Mouse (Mus musculus) T-helper 2 cell (primary cell): ENCODE results near the gene Otol1.

Experiments used
- in situ Hi-C: fragments of 300-600 bp; cut with MboI, MseI; formaldehyde crosslinking; loops from one replicate; pipeline ENCODE4 v1.15.1; 2025; ENCODE audit warnings: high pct_unique_total_duplicates

The Otol1 gene

DNA sequence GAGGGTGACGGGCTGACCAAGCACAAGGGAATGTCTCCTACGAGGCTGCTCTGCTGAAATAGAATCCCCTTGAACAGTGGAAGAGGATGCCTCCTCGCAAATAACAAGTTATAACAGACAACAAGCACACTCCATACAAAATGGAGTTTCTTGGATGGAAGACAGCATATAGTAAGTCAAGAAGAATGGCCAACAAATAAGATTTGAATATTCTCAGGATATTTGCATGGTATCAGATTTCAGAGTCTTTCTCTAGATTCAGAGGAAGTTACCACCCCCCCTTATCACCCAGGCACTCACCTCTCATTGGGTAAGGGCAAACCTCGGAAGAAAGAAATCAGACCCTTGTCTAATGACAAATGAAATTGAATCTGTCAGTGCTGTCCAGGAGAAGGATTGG, at the start of gene Otol1:
TSS of gene Otol1 (plus strand) at position 301 of the 400 bp plus-strand sequence.
- in situ Hi-C loops, result no loop called here

DNA sequence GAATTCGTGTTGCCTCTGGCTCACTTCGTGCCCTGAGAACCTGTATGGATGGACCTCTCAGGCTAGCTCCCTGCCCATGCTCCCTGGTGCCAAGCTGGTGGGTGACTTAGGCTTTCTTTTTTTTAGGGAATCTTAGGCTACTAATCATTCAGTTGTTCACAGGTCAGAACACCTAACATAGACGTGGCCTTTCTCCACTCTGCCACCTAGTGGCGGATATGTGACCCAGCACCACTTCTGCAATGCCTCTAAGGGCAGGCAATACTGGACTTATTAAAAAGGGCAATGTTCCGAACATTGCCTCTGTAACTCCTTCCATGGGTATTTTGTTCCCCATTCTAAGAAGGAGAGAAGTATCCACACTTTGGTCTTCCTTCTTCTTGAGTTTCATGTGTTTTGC, 45.2 kb upstream of the Otol1 start:
- in situ Hi-C loops, result no loop called here

DNA sequence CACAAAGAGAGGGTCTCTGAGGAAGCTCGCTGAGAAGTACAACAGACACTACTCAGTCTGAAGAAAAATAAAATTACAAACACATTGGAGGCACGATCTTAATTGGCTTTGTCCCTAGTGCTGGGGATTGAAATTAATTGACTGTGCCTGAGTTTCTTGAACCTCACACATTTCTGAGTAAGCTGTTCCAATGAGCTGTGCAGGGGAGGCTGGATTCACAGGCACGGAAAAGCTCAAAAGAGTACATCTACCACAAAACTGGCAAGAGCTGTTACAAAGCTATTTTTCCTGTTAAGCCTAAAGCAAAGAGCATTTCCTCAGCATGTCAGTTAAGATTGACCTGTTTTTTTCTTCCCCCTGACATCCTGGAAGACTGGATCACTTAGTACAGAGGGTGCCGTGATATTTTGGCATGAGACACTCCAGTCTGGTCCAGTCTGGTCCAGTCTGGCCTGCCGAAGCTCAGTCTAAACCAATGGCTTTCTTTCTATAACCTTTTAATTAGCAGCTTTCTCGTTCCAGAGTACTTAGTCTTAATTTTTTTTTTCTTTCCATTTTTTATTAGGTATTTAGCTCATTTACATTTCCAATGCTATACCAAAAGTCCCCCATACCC, 35.8 kb upstream of the Otol1 start:
- in situ Hi-C loops, result no loop called here

DNA sequence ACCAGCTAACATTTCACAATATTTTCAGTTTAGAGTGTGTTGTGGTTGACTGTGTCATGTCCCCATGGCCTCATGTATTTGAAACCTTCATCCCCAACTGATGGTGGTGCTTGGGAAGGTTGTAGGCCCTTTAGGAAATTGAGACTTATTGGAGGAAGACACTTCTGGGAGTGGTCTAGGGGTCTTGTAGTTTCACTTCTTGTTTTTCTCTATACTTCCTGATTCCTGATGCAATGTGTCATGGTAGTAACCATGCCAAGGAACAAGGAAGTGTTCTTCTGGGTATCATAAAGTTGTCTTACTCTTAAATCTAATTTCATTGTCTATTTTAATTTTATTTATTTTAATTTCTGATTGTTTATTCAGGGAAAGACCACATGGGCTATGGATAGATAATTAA, 29.3 kb upstream of the Otol1 start:
- in situ Hi-C loops, result no loop called here

DNA sequence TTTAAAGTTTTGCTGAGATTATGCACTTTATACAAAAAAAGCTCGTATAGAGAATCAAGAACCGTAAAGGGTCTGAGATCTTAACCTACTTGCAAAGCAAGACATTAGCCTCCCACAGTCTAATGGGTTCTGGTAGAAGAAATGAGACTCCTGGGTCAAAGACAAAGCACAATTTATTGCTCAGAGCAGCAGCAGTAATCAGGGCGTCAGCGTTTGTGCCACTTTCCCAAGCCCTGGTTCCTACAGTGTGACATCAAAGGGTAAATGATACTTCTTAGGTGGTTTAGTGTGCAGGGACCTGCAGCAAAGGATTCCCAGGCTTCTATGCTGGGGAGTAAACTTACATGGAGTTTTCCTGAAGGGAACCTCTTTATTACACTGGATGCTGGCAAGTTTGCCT, 13.6 kb upstream of the Otol1 start:
- in situ Hi-C loops, result no loop called here

DNA sequence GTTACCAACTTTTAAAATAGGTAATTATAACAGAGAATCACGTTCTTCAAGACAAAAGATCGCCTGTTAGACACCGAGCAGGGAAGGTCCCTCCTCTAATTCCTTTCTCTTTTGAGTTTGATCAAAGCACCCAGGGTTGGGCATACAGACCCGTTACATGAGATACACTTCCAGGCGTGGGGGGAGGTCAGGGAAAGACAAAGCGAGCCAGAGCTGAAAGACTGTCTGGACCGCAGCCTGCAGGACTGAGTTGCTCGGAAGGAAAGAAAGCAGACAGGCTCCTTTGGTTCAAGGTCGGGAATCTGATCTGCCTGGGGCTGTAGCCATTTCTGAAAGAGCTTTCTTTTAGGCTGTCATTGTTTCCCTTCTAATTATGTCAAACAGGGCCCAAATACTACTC, 5.9 kb upstream of the Otol1 start:
- in situ Hi-C loops, result no loop called here

DNA sequence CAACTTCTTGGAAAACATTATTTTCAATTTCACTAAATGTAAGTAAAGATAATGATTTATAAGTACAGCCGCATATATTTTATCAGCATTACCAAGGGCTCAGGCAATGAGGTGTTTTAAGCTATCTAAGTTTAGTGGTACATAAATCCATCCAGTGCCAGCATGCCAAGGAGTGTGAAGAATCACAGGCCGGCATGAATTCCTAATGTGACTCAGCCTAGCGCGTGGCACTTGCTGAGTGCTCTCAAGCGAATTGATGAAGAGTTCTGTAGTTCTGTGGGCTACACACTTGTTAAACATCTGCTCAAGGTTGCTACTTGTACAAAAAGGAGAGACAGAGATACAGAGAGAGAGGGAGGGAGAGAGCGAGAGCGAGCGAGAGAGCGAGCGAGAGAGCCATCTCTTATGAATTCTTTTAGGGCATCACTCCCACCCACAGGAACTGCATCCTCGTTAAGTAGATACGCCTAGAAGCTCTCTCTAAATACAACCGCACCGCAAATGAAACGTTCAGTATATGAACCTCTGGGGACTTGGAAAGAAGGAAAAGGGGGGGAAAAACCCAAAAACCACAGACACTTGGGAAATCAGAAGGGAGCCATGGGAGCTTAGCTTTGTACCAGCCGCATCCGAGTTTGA, 4.2 kb upstream of the Otol1 start:
- in situ Hi-C loops, result no loop called here

DNA sequence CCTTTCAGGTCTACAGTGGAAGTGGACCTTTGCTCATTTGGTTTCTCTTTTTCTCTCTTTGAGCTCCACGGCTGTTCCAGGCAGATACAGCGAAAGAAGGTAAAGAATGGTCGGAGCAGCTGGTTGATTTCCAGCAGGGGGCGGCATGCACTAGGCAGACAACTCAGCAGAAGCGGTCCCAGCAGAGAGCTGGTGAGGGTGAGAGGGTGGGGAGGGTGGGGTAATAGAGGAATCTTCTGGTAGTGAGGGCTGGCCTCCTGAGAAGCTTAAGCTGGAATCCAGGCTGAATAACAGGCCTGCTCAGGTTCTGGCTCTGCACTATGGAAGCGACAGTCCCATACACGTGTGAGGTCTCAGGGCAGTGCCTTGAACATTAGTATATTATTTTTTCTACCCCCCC, 3.5 kb upstream of the Otol1 start:
- in situ Hi-C loops, result no loop called here

DNA sequence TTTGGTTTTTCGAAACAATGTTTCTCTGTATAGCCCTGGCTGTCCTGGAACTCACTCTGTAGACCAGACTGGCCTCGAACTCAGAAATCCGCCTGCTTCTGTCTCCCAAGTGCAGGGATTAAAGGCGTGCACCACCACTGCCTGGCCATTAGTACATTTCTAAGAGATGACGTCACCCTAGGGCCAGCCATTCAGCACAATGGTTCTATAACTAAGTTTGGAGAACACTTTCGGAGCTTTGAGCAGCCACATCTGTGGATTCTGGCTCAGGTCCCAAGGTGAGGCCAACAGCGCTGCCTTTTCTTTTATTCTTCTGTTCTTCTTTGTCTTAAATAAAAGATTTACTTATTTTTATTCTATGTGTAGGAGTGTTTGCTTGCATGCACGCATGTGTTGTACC, 3.0 kb upstream of the Otol1 start:
- in situ Hi-C loops, result no loop called here

DNA sequence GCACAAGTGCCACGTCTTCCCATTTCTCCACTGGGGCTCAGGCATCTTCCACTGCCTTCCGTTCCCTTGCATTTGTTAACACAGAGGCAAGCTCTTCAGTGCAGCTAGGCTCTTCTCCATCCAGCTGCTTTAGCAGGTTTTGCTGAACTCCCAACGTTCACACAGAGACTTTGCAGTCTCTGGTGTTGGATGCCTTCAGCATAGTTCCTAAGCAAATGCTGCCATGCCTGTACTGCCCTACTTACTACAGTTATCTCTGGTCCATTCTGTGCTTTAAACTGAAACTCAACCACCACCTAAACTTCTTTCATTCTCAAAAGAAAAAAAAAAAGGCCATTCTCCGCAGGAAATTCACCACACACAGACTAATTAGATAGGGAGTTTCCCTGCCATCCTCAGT, 5.2 kb downstream of the Otol1 start:
- in situ Hi-C loops, result no loop called here

DNA sequence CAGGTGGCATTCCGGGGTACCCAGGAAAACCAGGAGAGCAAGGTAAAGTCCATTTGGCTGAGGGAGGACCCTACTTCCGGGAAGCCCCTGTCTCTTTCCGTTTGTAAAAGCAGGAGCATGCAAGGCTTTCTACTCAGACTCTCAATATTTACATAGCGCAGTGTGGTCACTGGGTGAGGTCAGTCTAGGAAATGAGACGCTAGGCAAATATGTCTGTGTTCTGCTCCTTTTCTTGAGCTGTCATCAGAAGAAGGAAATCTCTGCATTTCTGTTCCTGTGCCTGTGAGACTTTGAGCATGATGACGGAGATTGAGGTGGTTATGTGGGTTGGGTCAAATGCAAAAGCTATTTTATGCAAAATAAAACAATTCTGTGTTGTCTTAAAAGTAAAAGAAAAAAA, 19.2 kb downstream of the Otol1 start:
- in situ Hi-C loops, result no loop called here

DNA sequence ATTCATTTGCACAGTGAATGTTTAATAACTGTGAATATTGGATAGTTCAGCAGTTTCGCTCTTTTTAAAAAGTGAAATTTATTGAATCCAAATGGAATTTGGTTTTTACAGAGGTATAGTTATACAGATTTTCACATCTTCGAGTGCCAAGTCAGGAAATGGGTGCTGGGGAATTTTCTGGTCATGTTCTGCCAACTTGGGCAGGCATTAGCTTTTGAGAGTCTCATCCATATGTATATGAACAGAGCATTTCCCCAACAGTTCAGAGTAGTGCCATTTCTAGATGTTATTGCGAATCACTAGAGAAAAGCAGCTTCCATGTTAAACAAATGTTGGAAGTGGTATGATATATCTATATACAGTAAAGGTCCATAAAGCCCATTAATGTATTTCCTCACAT, 21.8 kb downstream of the Otol1 start:
- in situ Hi-C loops, result no loop called here

DNA sequence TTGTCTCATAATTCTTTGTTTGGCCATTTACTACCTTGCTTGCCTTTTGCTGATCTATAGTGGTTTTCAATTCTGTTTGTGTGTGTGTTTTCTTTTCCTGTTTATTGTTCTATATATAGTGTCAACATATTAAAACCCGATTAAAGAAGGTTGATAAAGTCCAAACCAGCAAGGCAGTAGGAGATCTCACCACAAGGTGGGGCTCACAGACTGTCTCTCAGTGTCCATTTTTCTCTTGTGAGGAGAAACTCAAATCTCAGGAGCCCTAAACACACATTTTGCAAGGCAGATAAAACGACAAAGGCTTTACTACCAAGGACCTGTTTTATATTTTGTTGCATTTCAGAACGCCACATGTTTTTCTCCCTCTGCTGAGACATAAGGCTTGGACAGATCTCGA, 28.2 kb downstream of the Otol1 start:
- in situ Hi-C loops, result no loop called here
